Mouse (Mus musculus) bone marrow macrophage, adult 2 months (primary cell): Measurements from ENCODE around the gene Myo3b.

Source experiments
- CTCF ChIP-seq: IDR thresholded peaks from 2 replicates; pipeline ENCODE4 v1.5.1; 2012; ENCODE audit warnings: low read depth, mild to moderate bottlenecking, low read length, moderate library complexity
- POLR2A ChIP-seq: IDR thresholded peaks from 2 replicates; pipeline ENCODE4 v1.6.1; 2012; ENCODE audit warnings: mild to moderate bottlenecking, low read depth, low read length, borderline replicate concordance

- no peak for TF ChIP-seq POLR2A
- TF ChIP-seq CTCF, result no peak
Observed at GRCm38 (mm10) chr2:70262565-70263082, 223.7 kb downstream of the Myo3b start.
